Mouse (Mus musculus) kidney, adult 2 months (tissue): ENCODE data around the gene Lyar.

Experiments
- CTCF ChIP-seq: fragments of 200-500 bp; conservative IDR thresholded peaks from 2 replicates; pipeline ENCODE4 v1.5.1; 2011; ENCODE audit warnings: low read depth, mild to moderate bottlenecking, control low read depth, low read length, moderate library complexity, mixed read lengths; ENCODE audit not compliant: insufficient read depth, insufficient read length
- POLR2A ChIP-seq: fragments of 200-500 bp; IDR thresholded peaks from one replicate; pipeline ENCODE4 v1.6.1; 2011; ENCODE audit warnings: low read depth, low read length, control low read depth

DNA sequence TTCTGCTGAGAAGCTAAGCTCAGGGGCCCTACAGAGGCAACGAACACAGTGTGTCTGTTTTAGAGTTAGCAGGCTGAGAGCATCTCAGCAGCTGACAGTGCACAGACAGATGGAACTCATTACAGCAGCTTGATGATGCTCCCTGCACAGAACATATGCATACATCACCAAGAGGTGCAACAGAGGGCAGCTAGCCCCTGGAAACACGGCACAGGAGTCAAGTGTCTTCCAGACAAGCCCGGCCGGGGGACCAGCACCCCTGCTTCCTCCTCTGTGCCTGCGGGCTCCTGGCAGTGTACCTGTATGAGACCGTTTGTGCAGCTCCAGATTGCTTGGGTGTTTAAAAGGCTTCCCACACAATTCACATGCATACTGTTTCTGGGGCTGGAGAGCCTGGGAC is 7.3 kb upstream of the Lyar start:
- TF ChIP-seq POLR2A, result no peak
- TF ChIP-seq CTCF, result no peak
